8 mouse cellular contexts compared by ENCODE assay signal in the genomic region with DNA sequence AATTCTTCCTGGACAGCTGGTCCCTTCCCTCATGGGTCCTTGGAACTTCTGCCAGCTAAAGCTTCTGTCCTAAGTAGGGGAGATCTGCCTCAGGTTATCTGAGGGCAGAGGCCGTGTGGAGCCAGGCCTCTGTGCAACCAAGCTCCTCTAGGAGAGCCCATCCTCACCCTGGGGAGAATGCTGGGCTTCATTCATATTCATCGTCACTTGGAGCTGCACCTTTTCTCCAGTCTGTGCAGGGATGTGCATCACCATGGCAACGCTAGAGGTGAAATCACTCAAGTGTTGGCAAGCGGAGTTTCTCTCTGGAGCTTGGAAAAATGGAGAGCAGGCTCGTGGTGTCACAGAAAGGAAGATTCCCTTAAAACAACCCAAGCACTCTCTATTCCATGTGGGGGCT.
DNase-seq lines count a peak whose midpoint lies in the region; TF ChIP-seq lines count a peak whose summit lies in the region.
"Had no signal": no experiment of that assay in that cellular context is flagged by ENCODE, and none has a peak within 500 bp of the region (broad histone marks: within the 10 kb centered on the region; RNA-seq: fewer than 3 reads in every experiment).

No protein-coding gene starts in this region.

- TF ChIP-seq POLR2A in heart, adult 2 months (IDR thresholded peaks at IDR 0.05; ENCODE audit: insufficient read depth, low read depth, low read length): no peak

- H3K4me3 ChIP-seq in heart, adult 2 months: no peak overlapping the region
- H3K4me3 ChIP-seq: limb, embryonic 13.5 days had no signal

- no peak for TF ChIP-seq CTCF in heart, adult 2 months (IDR thresholded peaks at IDR 0.05)

- H3K4me1 ChIP-seq in heart, adult 2 months (ENCODE audit: control insufficient read depth, insufficient read depth, low read length): no peaks in the 10 kb centered on the region

- H3K36me3 ChIP-seq in heart, adult 2 months (ENCODE audit: control insufficient read depth, insufficient read depth, low read length): no peaks in the 10 kb centered on the region
- H3K36me3 ChIP-seq: limb, embryonic 13.5 days had no signal

- H3K79me2 ChIP-seq in heart, adult 2 months (replicated peaks; ENCODE audit: control insufficient read depth, insufficient read depth, low read length): no peaks in the 10 kb centered on the region

- TF ChIP-seq EP300 in heart, adult 2 months (IDR thresholded peaks at IDR 0.05; ENCODE audit: insufficient read depth, low read depth, low read length): no peak

- intact Hi-C loops in left cerebral cortex, postnatal 36 days (cut with DNase I): no loop called here
- intact Hi-C loops in heart, adult 2 months (cut with DNase I): no loop called here

- peak; percentile 84 for DNase-seq in right cerebral cortex, adult 18-20 months
- DNase-seq in right cerebral cortex, postnatal 4 days: no peak
- peak; percentile 44 to 64 for DNase-seq in frontal cortex, postnatal 14 days (ENCODE audit: low spot score in 2 of 2)
- peak; percentile 62 to 68 for DNase-seq in left cerebral cortex, postnatal 36 days (ENCODE audit: low spot score in 2 of 2)
- DNase-seq in urinary bladder, postnatal 10 days (ENCODE audit: low spot score): no peak
- DNase-seq in heart, adult 2 months: no peak
- DNase-seq in Muller cell, postnatal 12 days (ENCODE audit: inconsistent ontology term): no peak

- H3K27ac ChIP-seq in heart, adult 2 months: no peak overlapping the region
- H3K27ac ChIP-seq: limb, embryonic 13.5 days had no signal

- 77% methylated on average over 5 of the region's 5 CpGs for WGBS in heart, adult 2 months

- H3K27me3 ChIP-seq in heart, adult 2 months (ENCODE audit: control insufficient read depth, insufficient read depth, low read length): no peaks in the 10 kb centered on the region

- no peak overlapping the region for H3K9ac ChIP-seq in heart, adult 2 months (ENCODE audit: low read depth, low read length)
- H3K9ac ChIP-seq: limb, embryonic 13.5 days had no signal

Comparison
In these comparisons a context has a peak if more than half of its experiments do, and no peak if none do; other contexts are left out.
1. DNase-seq: peak in right cerebral cortex, adult 18-20 months (single experiment), frontal cortex, postnatal 14 days (2 of 2) and left cerebral cortex, postnatal 36 days (2 of 2); none in right cerebral cortex, postnatal 4 days (single experiment), urinary bladder, postnatal 10 days (single experiment), heart, adult 2 months (0 of 2) and Muller cell, postnatal 12 days (single experiment).